Mouse (Mus musculus) small intestine, adult 2 months (tissue): ENCODE measurements at regions not wholly inside any gene's neighbourhood (a gene's known extent, or its start where the extent isn't known, plus 50 kb on each side); places are given as distances from the start of the nearest gene placed in this dataset.

Experiments
- CTCF ChIP-seq: fragments of 200-500 bp; IDR thresholded peaks from 2 replicates; pipeline ENCODE4 v1.5.1; 2012; ENCODE audit warnings: low read depth, mild to moderate bottlenecking, control low read depth, inconsistent platforms, low read length, moderate library complexity, mixed read lengths; ENCODE audit not compliant: insufficient replicate concordance, insufficient read length; ENCODE audit errors: extremely low read depth
- POLR2A ChIP-seq: fragments of 200-500 bp; IDR thresholded peaks from 2 replicates; pipeline ENCODE4 v1.6.1; 2012; ENCODE audit warnings: low read depth, mild to moderate bottlenecking, control low read depth, inconsistent platforms, low read length, moderate library complexity

GRCm38 (mm10) chr6:17171273-17172011 lies 106.5 kb downstream of the Tes start:
- TF ChIP-seq POLR2A (no peak), CTCF (no peak)
